Mouse (Mus musculus): ENCODE results near the gene Kcnj5.

The Kcnj5 gene

GRCm38 (mm10) chr9:32315999-32316398 lies 28.2 kb downstream of the Kcnj5 start:
- DNase-seq (ENCODE audit: low spot score): no peak

GRCm38 (mm10) chr9:32314071-32314470 lies 30.1 kb downstream of the Kcnj5 start:
- no peak for DNase-seq (ENCODE audit: low spot score)

GRCm38 (mm10) chr9:32312208-32312607 lies 31.9 kb downstream of the Kcnj5 start:
- DNase-seq (ENCODE audit: low spot score): no peak

- DNase-seq (ENCODE audit: low spot score): no peak
Observed at GRCm38 (mm10) chr9:32311786-32312185, 32.4 kb downstream of the Kcnj5 start.

- DNase-seq (ENCODE audit: low spot score): no peak
Observed at GRCm38 (mm10) chr9:32302501-32303150, 41.5 kb downstream of the Kcnj5 start.

- DNase-seq (ENCODE audit: low spot score): no peak
Observed at GRCm38 (mm10) chr9:32295061-32295800, 48.9 kb downstream of the Kcnj5 start.

- DNase-seq (ENCODE audit: low spot score): no peak
Observed at GRCm38 (mm10) chr9:32292686-32293085, 51.5 kb downstream of the Kcnj5 start.

GRCm38 (mm10) chr9:32291618-32292017 lies 52.5 kb downstream of the Kcnj5 start:
- peak; percentile 43 for DNase-seq (ENCODE audit: low spot score)

GRCm38 (mm10) chr9:32283591-32283990 lies 60.6 kb downstream of the Kcnj5 start:
- no peak for DNase-seq (ENCODE audit: low spot score)

- no peak for DNase-seq (ENCODE audit: low spot score)
Observed at GRCm38 (mm10) chr9:32280456-32280855, 63.7 kb downstream of the Kcnj5 start.

- no peak for DNase-seq (ENCODE audit: low spot score)
Observed at GRCm38 (mm10) chr9:32279789-32280188, 64.4 kb downstream of the Kcnj5 start.

GRCm38 (mm10) chr9:32278052-32278451 lies 66.1 kb downstream of the Kcnj5 start:
- no peak for DNase-seq (ENCODE audit: low spot score)

- DNase-seq (ENCODE audit: low spot score): peak; percentile 52
Observed at GRCm38 (mm10) chr9:32271896-32272444, 72.2 kb downstream of the Kcnj5 start.

All from yolk sac, embryonic 10.5 days (tissue).